Mouse (Mus musculus): ENCODE measurements at regions not wholly inside any gene's neighbourhood (a gene's known extent, or its start where the extent isn't known, plus 50 kb on each side); places are given as distances from the start of the nearest gene placed in this dataset.
A peak's percentile ranks its signal among the peaks of the same experiment; 100 is the strongest.

- DNase-seq = no peak
Observed at GRCm38 (mm10) chr5:45000996-45001395, 201.5 kb upstream of the Ldb2 start.

GRCm38 (mm10) chr5:44999032-44999431 lies 199.6 kb upstream of the Ldb2 start:
- DNase-seq = no peak

- peak; percentile 5 for DNase-seq
Observed at GRCm38 (mm10) chr5:44975456-44976195, 176.1 kb upstream of the Ldb2 start.

- no peak for DNase-seq
Observed at GRCm38 (mm10) chr5:44943023-44943921, 143.8 kb upstream of the Ldb2 start.

- no peak for DNase-seq
Observed at GRCm38 (mm10) chr5:44942575-44942974, 143.1 kb upstream of the Ldb2 start.

- DNase-seq = no peak
Observed at GRCm38 (mm10) chr5:44925476-44925875, 126.0 kb upstream of the Ldb2 start.

GRCm38 (mm10) chr5:44922129-44922775 lies 122.8 kb upstream of the Ldb2 start:
- no peak for DNase-seq

GRCm38 (mm10) chr5:44917816-44918213 lies 118.3 kb upstream of the Ldb2 start:
- no peak for DNase-seq

GRCm38 (mm10) chr5:44917173-44917815 lies 117.8 kb upstream of the Ldb2 start:
- no peak for DNase-seq

GRCm38 (mm10) chr5:44902541-44902940 lies 103.1 kb upstream of the Ldb2 start:
- no peak for DNase-seq

- no peak for DNase-seq
Observed at GRCm38 (mm10) chr5:44886566-44887070, 87.1 kb upstream of the Ldb2 start.

- peak; percentile 24 for DNase-seq
Observed at GRCm38 (mm10) chr5:44876946-44877345, 77.5 kb upstream of the Ldb2 start.

- DNase-seq = no peak
Observed at GRCm38 (mm10) chr5:44872243-44872642, 72.8 kb upstream of the Ldb2 start.

- no peak for DNase-seq
Observed at GRCm38 (mm10) chr5:44863887-44864286, 64.4 kb upstream of the Ldb2 start.

- DNase-seq = no peak
Observed at GRCm38 (mm10) chr5:44863349-44863748, 63.9 kb upstream of the Ldb2 start.

- DNase-seq = no peak
Observed at GRCm38 (mm10) chr5:44854189-44854588, 54.7 kb upstream of the Ldb2 start.
